Mouse (Mus musculus) C2C12 (cell line): ENCODE measurements around the gene Lmbr1l. TPM values are rescaled to one million over a fixed set of nuclear protein-coding genes. Genes with fewer than 3 reads are reported as not detected.

Source experiments
- H3K27me3 ChIP-seq: one replicate; pipeline ENCODE4 v1.6.1; 2011; ENCODE audit not compliant: control insufficient read depth, insufficient read depth, insufficient read length
- H3K36me3 ChIP-seq: one replicate; pipeline ENCODE4 v1.6.1; 2011; ENCODE audit not compliant: control insufficient read depth, insufficient read depth
- H3K4me3 ChIP-seq: one replicate; pipeline ENCODE4 v1.5.1; 2011; ENCODE audit warnings: mild to moderate bottlenecking, control low read depth; ENCODE audit not compliant: poor library complexity, insufficient read depth, severe bottlenecking
- H3K79me2 ChIP-seq: one replicate; pipeline ENCODE4 v1.6.1; 2011; ENCODE audit not compliant: control insufficient read depth, insufficient read depth
- H3K79me3 ChIP-seq: one replicate; pipeline ENCODE4 v1.6.1; 2011; ENCODE audit warnings: low read depth, control low read depth
- H3ac ChIP-seq: one replicate; pipeline ENCODE3; 2011; ENCODE audit warnings: low read depth; ENCODE audit not compliant: control insufficient read depth, insufficient read length
- CEBPB ChIP-seq: IDR thresholded peaks from one replicate; pipeline ENCODE4 v1.6.1; 2011; ENCODE audit warnings: low read depth, mild to moderate bottlenecking, control low read depth, moderate library complexity
- CTCF ChIP-seq: IDR thresholded peaks from one replicate; pipeline ENCODE4 v1.5.1; 2011; ENCODE audit not compliant: control insufficient read depth, insufficient read depth, insufficient read length
- FOSL1 ChIP-seq: IDR thresholded peaks from one replicate; pipeline ENCODE4 v1.8.0; 2011; ENCODE audit warnings: mild to moderate bottlenecking, low read length; ENCODE audit not compliant: poor library complexity, insufficient read depth, severe bottlenecking
- MAX ChIP-seq: IDR thresholded peaks from one replicate; pipeline ENCODE4 v1.6.1; 2011; ENCODE audit warnings: mild to moderate bottlenecking, control low read depth
- MYOD1 ChIP-seq: IDR thresholded peaks from one replicate; pipeline ENCODE4 v1.6.1; 2011; ENCODE audit warnings: low read depth; ENCODE audit not compliant: control insufficient read depth, insufficient read length
- MYOG ChIP-seq: IDR thresholded peaks from one replicate; pipeline ENCODE4 v1.6.1; 2011; ENCODE audit not compliant: control insufficient read depth, insufficient read length; ENCODE audit errors: extremely low read depth
- USF1 ChIP-seq: IDR thresholded peaks from one replicate; pipeline ENCODE4 v1.6.1; 2011; ENCODE audit warnings: low read depth, mild to moderate bottlenecking, control low read depth, moderate library complexity
- polyA plus RNA-seq: library from polyadenylated mRNA; unstranded; fragments of >200 nt; fragmentation: generic; extraction: Trizol; gene quantifications from one replicate; pipeline ENCODE4 v1.2.1, GENCODE M21; 2012; ENCODE audit warnings: missing spikeins

Lmbr1l gene
- polyA plus RNA-seq, 1 experiment, result 18.0 TPM

DNA sequence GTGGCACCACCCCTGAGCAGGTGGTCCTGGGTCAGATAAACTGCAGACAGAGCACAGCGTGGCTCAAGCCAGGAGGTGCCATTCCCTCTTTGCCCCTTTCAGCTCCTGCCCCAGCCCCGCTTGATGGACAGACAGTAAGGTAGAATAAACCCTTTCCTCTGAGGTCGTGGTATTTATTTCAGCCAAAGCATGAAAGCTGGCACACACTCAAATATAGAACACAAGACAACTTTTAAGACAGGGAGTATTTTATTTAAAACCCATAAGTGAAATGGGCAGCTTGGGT is 31.5 kb upstream of the Lmbr1l start:
- Histone ChIP-seq H3K36me3 (peaks cover 27% of the 10 kb centered on the region), H3K27me3 (no peaks in the 10 kb centered on the region), H3K79me3 (peaks cover 22% of the 10 kb centered on the region), H3K4me3 (no peak overlapping the region), H3ac (no peak overlapping the region), H3K79me2 (peaks cover 26% of the 10 kb centered on the region)
- TF ChIP-seq MAX, result no peak
- TF ChIP-seq CTCF, result no peak
- TF ChIP-seq CEBPB, result no peak
- no peak for TF ChIP-seq USF1
- TF ChIP-seq MYOD1, result no peak
- no peak for TF ChIP-seq FOSL1
- TF ChIP-seq MYOG, result no peak

GRCm38 (mm10) chr15:98948857-98949606 is 31.0 kb upstream of the Lmbr1l start:
- Histone ChIP-seq H3K79me3 (peaks cover 22% of the 10 kb centered on the region), H3K36me3 (peaks cover 27% of the 10 kb centered on the region), H3K79me2 (peaks cover 26% of the 10 kb centered on the region), H3K27me3 (no peaks in the 10 kb centered on the region), H3K4me3 (no peak overlapping the region), H3ac (no peak overlapping the region)
- no peak for TF ChIP-seq MAX
- no peak for TF ChIP-seq MYOD1
- no peak for TF ChIP-seq FOSL1
- TF ChIP-seq USF1, result no peak
- TF ChIP-seq CEBPB, result no peak
- TF ChIP-seq CTCF, result no peak
- TF ChIP-seq MYOG, result no peak

- Histone ChIP-seq H3K36me3 (peaks cover 27% of the 10 kb centered on the region), H3K79me2 (peaks cover 26% of the 10 kb centered on the region), H3K4me3 (no peak overlapping the region), H3ac (no peak overlapping the region), H3K79me3 (peaks cover 22% of the 10 kb centered on the region), H3K27me3 (no peaks in the 10 kb centered on the region)
- TF ChIP-seq MYOD1, result no peak
Observed at GRCm38 (mm10) chr15:98948382-98948781, 30.4 kb upstream of the Lmbr1l start.

DNA sequence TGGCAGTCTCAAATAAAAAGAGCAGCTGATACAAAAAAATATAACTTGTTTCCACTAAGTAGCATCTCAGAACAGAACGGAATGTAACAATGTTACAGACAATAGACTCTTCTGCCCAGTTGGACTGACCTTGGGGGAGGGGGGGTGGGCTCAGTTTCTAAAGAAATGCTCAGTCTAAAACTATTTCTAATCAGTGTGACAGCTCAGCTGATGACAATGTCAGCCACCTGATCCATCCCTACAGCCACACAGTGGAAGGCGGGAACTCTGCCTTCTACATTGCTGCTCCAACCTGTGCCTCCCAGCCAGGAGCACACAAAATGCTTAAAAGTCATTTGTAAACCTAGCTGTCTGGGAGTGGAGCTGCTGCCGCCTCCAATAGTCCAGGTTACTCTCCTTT is 29.9 kb upstream of the Lmbr1l start:
- no peaks in the 10 kb centered on the region for H3K27me3 ChIP-seq
- TF ChIP-seq MYOG (no peak), USF1 (no peak), MYOD1 (no peak), MAX (no peak), FOSL1 (no peak), CEBPB (no peak), CTCF (no peak)
- H3K4me3 ChIP-seq, result no peak overlapping the region
- no peak overlapping the region for H3ac ChIP-seq
- H3K79me2 ChIP-seq, result peaks cover 21% of the 10 kb centered on the region
- peaks cover 18% of the 10 kb centered on the region for H3K79me3 ChIP-seq
- peaks cover 27% of the 10 kb centered on the region for H3K36me3 ChIP-seq

DNA sequence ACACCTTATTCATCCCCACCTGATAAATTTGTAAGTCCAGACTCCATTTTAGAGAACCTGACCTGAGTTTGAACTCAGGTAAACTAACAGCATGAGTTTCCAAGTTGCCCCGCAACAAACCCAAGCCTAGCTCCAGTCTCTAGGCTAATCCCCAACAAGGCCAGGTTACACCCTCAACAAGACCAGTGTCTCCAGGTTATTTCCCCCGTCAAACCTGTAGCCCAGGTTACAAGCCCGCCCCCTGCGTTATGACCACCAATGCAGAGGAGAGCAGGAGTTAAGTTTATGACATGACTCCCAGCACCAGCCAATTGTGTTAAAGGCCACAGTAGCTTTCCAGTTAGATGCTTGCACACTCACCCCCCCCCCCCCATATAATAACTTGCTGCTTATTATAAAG is 25.1 kb upstream of the Lmbr1l start:
- TF ChIP-seq FOSL1, result no peak
- no peak for TF ChIP-seq MYOD1
- TF ChIP-seq CTCF, result no peak
- TF ChIP-seq CEBPB, result no peak
- TF ChIP-seq MYOG, result no peak
- no peak for TF ChIP-seq MAX
- TF ChIP-seq USF1, result no peak

GRCm38 (mm10) chr15:98942081-98942480 is 24.1 kb upstream of the Lmbr1l start:
- H3K79me2 ChIP-seq, result no peaks in the 10 kb centered on the region
- H3K4me3 ChIP-seq, result no peak overlapping the region
- no peaks in the 10 kb centered on the region for H3K79me3 ChIP-seq
- H3K36me3 ChIP-seq, result no peaks in the 10 kb centered on the region
- H3K27me3 ChIP-seq, result no peaks in the 10 kb centered on the region
- no peak for TF ChIP-seq USF1
- TF ChIP-seq MYOG, result no peak
- no peak for TF ChIP-seq FOSL1
- TF ChIP-seq MYOD1, result no peak
- no peak for TF ChIP-seq CTCF
- no peak for TF ChIP-seq MAX
- TF ChIP-seq CEBPB, result no peak
- no peak overlapping the region for H3ac ChIP-seq

More for the DNA sequence above, 25.1 kb upstream of the Lmbr1l start:
- Histone ChIP-seq H3K4me3 (no peak overlapping the region), H3K79me3 (no peaks in the 10 kb centered on the region), H3K36me3 (no peaks in the 10 kb centered on the region), H3K27me3 (no peaks in the 10 kb centered on the region), H3K79me2 (no peaks in the 10 kb centered on the region), H3ac (no peak overlapping the region)
